Mouse (Mus musculus) kidney, adult 18-20 months (tissue): ENCODE results near the gene Gm9817.

Source experiments
- DNase-seq: peaks from one replicate; pipeline ENCODE4 v3.0.0; 2021

The Gm9817 gene

GRCm38 (mm10) chr13:45092816-45093215 lies 14.3 kb downstream of the Gm9817 start:
- DNase-seq: no peak

GRCm38 (mm10) chr13:45095028-45095427 lies 16.5 kb downstream of the Gm9817 start:
- no peak for DNase-seq

DNA sequence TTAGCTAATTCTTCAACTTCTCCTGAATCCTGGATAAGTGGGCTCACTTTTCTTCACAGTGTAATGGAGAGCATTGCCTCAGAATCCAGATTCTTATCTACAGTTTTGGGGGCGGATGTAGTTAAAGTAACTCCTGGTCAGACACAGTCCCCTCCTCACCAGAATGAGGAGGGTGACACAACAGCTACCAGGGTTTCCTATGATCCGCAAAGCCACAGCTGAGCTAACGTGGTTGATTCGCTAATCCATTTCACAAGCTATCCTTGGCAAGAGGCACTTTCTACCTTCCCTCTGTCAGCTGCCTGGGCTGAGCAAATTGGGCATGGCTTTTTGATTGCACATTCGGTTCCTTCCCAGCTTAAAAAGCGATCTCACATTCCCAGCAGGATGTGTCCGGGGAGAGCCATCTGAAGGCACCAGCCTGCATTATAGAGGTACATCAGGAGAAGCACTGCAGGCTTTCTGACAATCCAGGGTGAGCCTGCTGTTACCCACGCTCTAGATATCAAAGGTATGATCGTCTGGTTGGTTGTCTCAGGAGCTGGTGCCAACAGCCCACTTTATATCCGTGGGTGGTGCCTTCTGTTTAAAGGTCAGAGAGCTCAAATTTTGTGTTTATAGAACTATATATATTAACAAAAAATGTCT lies 21.2 kb downstream of the Gm9817 start:
- no peak for DNase-seq

GRCm38 (mm10) chr13:45106480-45106879 lies 28.0 kb downstream of the Gm9817 start:
- DNase-seq: no peak

- DNase-seq: no peak
Measured at GRCm38 (mm10) chr13:45108851-45109390, 30.4 kb downstream of the Gm9817 start.

GRCm38 (mm10) chr13:45118375-45118774 lies 39.9 kb downstream of the Gm9817 start:
- DNase-seq: no peak

DNA sequence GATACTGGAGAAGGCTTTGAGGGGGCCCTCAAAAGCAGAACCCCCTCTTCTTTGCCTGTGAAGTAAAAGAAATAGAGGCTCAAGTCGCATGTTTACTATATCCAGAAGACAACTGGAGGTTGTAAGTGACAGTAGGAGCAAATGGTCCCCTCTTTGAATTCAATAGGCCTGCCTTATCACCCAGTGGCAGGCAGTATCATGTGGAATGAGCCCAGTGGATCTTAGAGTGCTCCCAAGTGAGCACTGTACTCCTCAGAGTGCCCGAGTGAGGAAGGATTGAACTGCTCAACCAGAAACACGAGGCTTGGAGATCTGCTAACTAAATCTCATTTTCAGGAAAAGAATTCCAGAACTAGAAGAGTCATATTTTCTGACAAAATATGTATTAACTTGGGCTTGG lies 40.3 kb downstream of the Gm9817 start:
- no peak for DNase-seq
